ENCODE assay signal across 8 mouse cellular contexts in the genomic region with DNA sequence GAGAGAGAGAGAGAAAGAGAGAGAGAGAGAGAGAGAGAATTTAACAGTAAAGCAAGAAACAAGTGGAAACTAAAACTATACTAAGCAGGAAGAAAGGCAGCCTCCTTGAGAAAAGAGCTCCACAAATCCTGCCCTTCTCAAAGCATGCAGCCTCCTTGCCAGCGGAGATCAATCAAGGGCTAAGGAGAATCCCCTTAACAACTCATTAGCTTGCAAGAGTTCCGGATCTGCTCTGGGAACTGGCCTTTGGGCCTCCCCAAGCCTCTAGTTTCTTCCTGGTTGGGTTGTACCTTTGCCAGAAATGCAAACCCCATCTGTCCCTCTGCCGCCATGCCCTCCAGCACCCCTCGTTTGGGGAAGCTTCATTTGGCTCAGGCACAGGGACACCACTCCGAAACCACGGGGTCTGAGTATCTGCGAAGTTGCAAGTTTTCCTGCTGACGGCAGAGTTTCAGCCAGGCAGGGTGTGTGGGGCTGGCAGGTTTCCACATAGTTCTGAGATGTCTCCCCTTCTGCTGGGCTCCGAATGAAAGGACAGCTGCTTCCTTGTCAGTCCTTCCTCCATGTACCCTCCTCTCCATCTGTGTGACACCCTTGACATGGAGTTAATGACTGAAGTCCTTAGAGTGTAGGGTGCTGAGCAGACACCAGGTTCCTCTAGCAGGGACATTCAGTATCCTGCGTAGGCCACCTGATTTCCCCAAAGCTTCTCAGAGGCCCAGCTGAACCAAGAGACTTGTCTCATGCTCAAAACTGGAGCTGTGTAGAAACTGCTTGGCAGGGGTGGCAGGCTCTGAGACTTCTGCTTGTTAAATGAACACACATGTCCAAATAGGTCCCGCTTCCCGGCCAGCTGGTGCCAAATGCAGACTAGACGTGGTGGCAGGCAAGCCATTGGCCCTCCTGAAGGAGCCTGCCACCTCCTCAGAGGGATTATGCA.
DNase-seq lines count a peak whose midpoint lies in the region; ATAC-seq and TF ChIP-seq lines count a peak whose summit lies in the region.

No protein-coding gene starts in this region.

- H3K36me3 ChIP-seq in stomach, embryonic 14.5 days (ENCODE audit: control insufficient read depth, insufficient read depth, low read length), result no peaks in the 10 kb centered on the region

- no peak overlapping the region for H3K4me2 ChIP-seq in stomach, embryonic 14.5 days (replicated peaks; ENCODE audit: low read depth, low read length)

- WGBS in stomach, embryonic 14.5 days, result 48% methylated on average over 13 of the region's 13 CpGs

- H3K4me3 ChIP-seq in stomach, embryonic 14.5 days (ENCODE audit: low read depth, low read length), result no peak overlapping the region

- ATAC-seq in stomach, embryonic 14.5 days (ENCODE audit: insufficient number of reproducible peaks, insufficient read depth, low FRiP score, low read depth), result peak; percentile 21; the same call in 1 of the 2 replicates

- no peaks in the 10 kb centered on the region for H3K27me3 ChIP-seq in stomach, embryonic 14.5 days (ENCODE audit: control insufficient read depth, insufficient read depth, low read length)

- DNase-seq in cerebellum, adult 11-12 months, result peak; percentile 46
- no peak for DNase-seq in cerebellum, adult 11 months
- peak; percentile 90 for DNase-seq in brain, embryonic 14.5 days (ENCODE audit: low read depth)
- peak; percentile 40 for DNase-seq in gastrocnemius, postnatal 14 days
- DNase-seq in layer of hippocampus, adult 8-10 months (ENCODE audit: low spot score in 2 of 2), result peak; percentile 31 to 50
- peak; percentile 79 for DNase-seq in lung, postnatal 10 days
- DNase-seq in thymus, postnatal 14 days, result no peak

- peak overlapping the region; percentile 7; the same call in 1 of the 2 replicates for H3K27ac ChIP-seq in stomach, embryonic 14.5 days (ENCODE audit: low read length)

- no peak for TF ChIP-seq CTCF in brain, embryonic 14.5 days (IDR thresholded peaks at IDR 0.05; ENCODE audit: borderline replicate concordance, extremely low read depth, insufficient read depth, insufficient read length)

- no peaks in the 10 kb centered on the region for H3K9me3 ChIP-seq in stomach, embryonic 14.5 days (ENCODE audit: control insufficient read depth, low read depth, low read length)

- intact Hi-C loops in gastrocnemius, postnatal 14 days (cut with DNase I; ENCODE audit: low total_unique reads), result no loop called here

- no peak for TF ChIP-seq POLR2A in brain, embryonic 14.5 days (IDR thresholded peaks at IDR 0.05; ENCODE audit: borderline replicate concordance, extremely low read depth, insufficient read depth, insufficient read length, poor library complexity, severe bottlenecking)

- no peak overlapping the region for H3K9ac ChIP-seq in stomach, embryonic 14.5 days (replicated peaks; ENCODE audit: low read depth, low read length)

- H3K4me1 ChIP-seq in stomach, embryonic 14.5 days (ENCODE audit: control insufficient read depth, insufficient read depth, low read length), result peaks cover 4% of the 10 kb centered on the region; the same call in 1 of the 2 replicates

Comparison
In these comparisons a context has a peak if more than half of its experiments do, and no peak if none do; other contexts are left out.
1. DNase-seq: peak in cerebellum, adult 11-12 months (single experiment), brain, embryonic 14.5 days (single experiment), gastrocnemius, postnatal 14 days (single experiment), layer of hippocampus, adult 8-10 months (2 of 2) and lung, postnatal 10 days (single experiment); none in cerebellum, adult 11 months (single experiment) and thymus, postnatal 14 days (single experiment).